Mouse (Mus musculus) midbrain, embryonic 10.5 days (tissue): ENCODE data around the gene Eri2. TPM values are rescaled to one million over a fixed set of nuclear protein-coding genes. Genes with fewer than 3 reads are reported as not detected.

Experiments
- DNase-seq: peaks from one replicate; pipeline ENCODE4 v3.0.0-alpha.2; 2017; ENCODE audit warnings: low spot score
- H3K27ac ChIP-seq: fragments of 300-500 bp; sonication (generic); replicated peaks from 2 replicates; pipeline ENCODE4 v1.5.1; 2016; ENCODE audit warnings: mild to moderate bottlenecking
- H3K27me3 ChIP-seq: fragments of 300-500 bp; sonication (generic); 2 replicates; pipeline ENCODE4 v1.6.1; 2016; ENCODE audit warnings: low read depth, mild to moderate bottlenecking; ENCODE audit not compliant: poor library complexity, severe bottlenecking
- H3K36me3 ChIP-seq: fragments of 300-500 bp; sonication (generic); 2 replicates; pipeline ENCODE4 v1.6.1; 2016; ENCODE audit warnings: mild to moderate bottlenecking, moderate library complexity
- H3K4me1 ChIP-seq: fragments of 300-500 bp; sonication (generic); 2 replicates; pipeline ENCODE4 v1.6.1; 2016
- H3K4me3 ChIP-seq: fragments of 300-500 bp; sonication (generic); 2 replicates; pipeline ENCODE4 v1.5.1; 2016; ENCODE audit warnings: mild to moderate bottlenecking, moderate library complexity
- H3K9me3 ChIP-seq: fragments of 300-500 bp; sonication (generic); replicated peaks from 2 replicates; pipeline ENCODE4 v1.6.1; 2016; ENCODE audit warnings: mild to moderate bottlenecking
- WGBS: fragments of 180-500 bp; shearing (Covaris S2); methylation state at CpG from one replicate; pipeline ENCODE4 v1.1.7; 2016; 5-methylcytosine and 5-hydroxymethylcytosine counted together
- polyA plus RNA-seq: library from polyadenylated mRNA; unstranded; fragments of >200 nt; fragmentation: Nextera tagmentation; extraction: Ambion mirVana; gene quantifications from 2 replicates; pipeline ENCODE4 v1.2.1, GENCODE M21; 2016

Gene Eri2
- polyA plus RNA-seq, result 34.5 and 34.8 TPM in 2 replicates

GRCm38 (mm10) chr7:119793586-119794250, at the start of gene Eri2, which contains the start of gene Rexo5:
Gene Eri2 (minus strand): TSS chr7:119794058.
Gene Rexo5 (plus strand): TSS chr7:119794006.
- H3K27me3 ChIP-seq, result no peaks in the 10 kb centered on the region
- under 1% methylated on average over 53 of the region's 53 CpGs for WGBS
- H3K4me3 ChIP-seq, result peak within 1 kb of the TSS; percentile 76
- H3K9me3 ChIP-seq, result no peaks in the 10 kb centered on the region
- H3K36me3 ChIP-seq, result peaks cover 37% of the 10 kb centered on the region
- DNase-seq, result peak; percentile 94
- H3K27ac ChIP-seq, result peak within 1 kb of the TSS; percentile 93
- peaks cover 26% of the 10 kb centered on the region for H3K4me1 ChIP-seq

DNA sequence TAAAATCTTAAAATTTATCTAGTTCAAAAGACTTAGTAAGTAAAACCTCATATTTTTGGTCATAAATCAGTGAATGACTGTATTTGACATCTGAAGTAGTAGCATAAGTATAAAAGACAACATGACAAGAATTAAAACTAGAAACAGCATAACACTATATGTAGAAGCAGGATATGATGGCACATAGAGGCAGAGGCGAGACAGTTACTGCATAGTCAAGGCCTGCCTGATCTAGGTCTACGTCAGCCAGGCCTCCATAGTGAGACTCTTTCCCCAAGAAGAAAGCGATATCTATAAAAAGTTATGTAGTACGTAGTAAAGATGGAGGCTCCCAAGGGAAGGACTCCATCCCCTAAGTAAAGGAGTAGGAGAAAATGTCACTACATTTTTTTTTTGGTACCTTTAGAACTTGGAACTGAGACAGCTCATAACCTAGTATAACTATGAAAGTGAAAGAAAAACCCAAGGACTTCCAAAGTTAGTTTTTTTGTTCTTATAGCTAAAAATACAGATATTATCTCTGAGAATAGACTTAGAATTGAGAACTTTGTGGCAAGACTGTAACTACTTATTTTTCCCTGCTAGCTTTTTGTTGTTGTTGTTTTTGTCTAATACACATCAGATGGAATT, 48.1 kb upstream of the Eri2 start:
- H3K9me3 ChIP-seq, result no peaks in the 10 kb centered on the region
- no peaks in the 10 kb centered on the region for H3K4me1 ChIP-seq
- H3K27me3 ChIP-seq, result no peaks in the 10 kb centered on the region
- no peak overlapping the region for H3K27ac ChIP-seq
- 95% methylated on average over 4 of the region's 4 CpGs for WGBS
- H3K36me3 ChIP-seq, result peaks cover 44% of the 10 kb centered on the region
- DNase-seq, result no peak
- H3K4me3 ChIP-seq, result no peak overlapping the region

- no peak overlapping the region for H3K27ac ChIP-seq
- peaks cover 55% of the 10 kb centered on the region for H3K36me3 ChIP-seq
- H3K27me3 ChIP-seq, result no peaks in the 10 kb centered on the region
- WGBS, result 95% methylated on average over 4 of the region's 4 CpGs
- no peaks in the 10 kb centered on the region for H3K9me3 ChIP-seq
- DNase-seq, result no peak
- no peak overlapping the region for H3K4me3 ChIP-seq
- no peaks in the 10 kb centered on the region for H3K4me1 ChIP-seq
Measured at GRCm38 (mm10) chr7:119835996-119836777, 42.3 kb upstream of the Eri2 start.

GRCm38 (mm10) chr7:119835371-119835770, 41.5 kb upstream of the Eri2 start:
- no peaks in the 10 kb centered on the region for H3K9me3 ChIP-seq
- H3K4me1 ChIP-seq, result no peaks in the 10 kb centered on the region
- no peak overlapping the region for H3K27ac ChIP-seq
- no peaks in the 10 kb centered on the region for H3K27me3 ChIP-seq
- peaks cover 53% of the 10 kb centered on the region for H3K36me3 ChIP-seq
- H3K4me3 ChIP-seq, result no peak overlapping the region
- 100% methylated on average over 1 of the region's 1 CpGs for WGBS
- no peak for DNase-seq

GRCm38 (mm10) chr7:119808723-119809122, 14.9 kb upstream of the Eri2 start:
- Histone ChIP-seq H3K27me3 (no peaks in the 10 kb centered on the region), H3K4me1 (no peaks in the 10 kb centered on the region), H3K4me3 (no peak overlapping the region), H3K27ac (no peak overlapping the region), H3K9me3 (no peaks in the 10 kb centered on the region), H3K36me3 (peaks cover 86% of the 10 kb centered on the region)
- DNase-seq, result no peak
- 92% methylated on average over 3 of the region's 3 CpGs for WGBS

- Histone ChIP-seq H3K4me3 (no peak overlapping the region), H3K9me3 (no peaks in the 10 kb centered on the region), H3K4me1 (no peaks in the 10 kb centered on the region), H3K36me3 (peaks cover 76% of the 10 kb centered on the region), H3K27ac (no peak overlapping the region), H3K27me3 (no peaks in the 10 kb centered on the region)
- WGBS, result 92% methylated on average over 5 of the region's 5 CpGs
- no peak for DNase-seq
Measured at GRCm38 (mm10) chr7:119807396-119807795, 13.5 kb upstream of the Eri2 start.

GRCm38 (mm10) chr7:119800991-119801390, 7.1 kb upstream of the Eri2 start:
- DNase-seq, result no peak
- WGBS, result 92% methylated on average over 3 of the region's 3 CpGs
- H3K27me3 ChIP-seq, result no peaks in the 10 kb centered on the region

GRCm38 (mm10) chr7:119800488-119800887, 6.6 kb upstream of the Eri2 start:
- no peak overlapping the region for H3K27ac ChIP-seq
- no peak for DNase-seq
- 95% methylated on average over 3 of the region's 3 CpGs for WGBS

More at GRCm38 (mm10) chr7:119800991-119801390, 7.1 kb upstream of the Eri2 start:
- no peak overlapping the region for H3K4me3 ChIP-seq
- H3K4me1 ChIP-seq, result no peaks in the 10 kb centered on the region
- H3K9me3 ChIP-seq, result no peaks in the 10 kb centered on the region
- H3K27ac ChIP-seq, result no peak overlapping the region
- peaks cover 55% of the 10 kb centered on the region for H3K36me3 ChIP-seq

GRCm38 (mm10) chr7:119795311-119795710, 1.5 kb upstream of the Eri2 start:
- no peaks in the 10 kb centered on the region for H3K27me3 ChIP-seq
- DNase-seq, result no peak
- H3K36me3 ChIP-seq, result peaks cover 36% of the 10 kb centered on the region
- H3K9me3 ChIP-seq, result no peaks in the 10 kb centered on the region
- peaks cover 26% of the 10 kb centered on the region for H3K4me1 ChIP-seq
- H3K4me3 ChIP-seq, result peak overlapping the region; percentile 76
- peak overlapping the region; percentile 93; the same call in 1 of the 2 replicates for H3K27ac ChIP-seq

More at GRCm38 (mm10) chr7:119800488-119800887, 6.6 kb upstream of the Eri2 start:
- H3K4me3 ChIP-seq, result no peak overlapping the region
- H3K9me3 ChIP-seq, result no peaks in the 10 kb centered on the region
- no peaks in the 10 kb centered on the region for H3K27me3 ChIP-seq
- peaks cover 50% of the 10 kb centered on the region for H3K36me3 ChIP-seq
- peaks cover 2% of the 10 kb centered on the region for H3K4me1 ChIP-seq

DNA sequence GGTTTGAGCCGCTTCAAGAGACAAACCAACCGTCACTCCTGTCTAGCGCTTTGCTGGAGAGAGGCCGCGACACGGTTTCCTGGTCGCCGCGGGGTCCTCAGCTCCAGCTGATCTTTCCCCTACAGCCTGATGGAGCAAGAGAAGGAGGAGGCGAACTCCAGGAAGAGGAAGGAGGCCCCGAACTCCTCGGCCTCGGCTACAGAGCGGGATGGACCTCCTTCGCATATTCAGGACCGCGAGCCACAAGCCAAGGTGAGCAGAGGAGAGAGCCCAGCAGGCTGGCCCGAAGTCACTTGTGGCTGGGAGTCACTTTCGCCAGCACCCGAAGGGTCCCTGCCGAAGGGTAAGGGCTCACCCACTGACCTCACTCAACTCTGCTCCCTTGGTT, 387 bp upstream of the Eri2 start:
- DNase-seq, result no peak
- Histone ChIP-seq H3K9me3 (no peaks in the 10 kb centered on the region), H3K27ac (peak overlapping the region; percentile 93), H3K27me3 (no peaks in the 10 kb centered on the region), H3K4me1 (peaks cover 26% of the 10 kb centered on the region), H3K4me3 (peak overlapping the region; percentile 76), H3K36me3 (peaks cover 37% of the 10 kb centered on the region)
- 0% methylated on average over 21 of the region's 21 CpGs for WGBS

GRCm38 (mm10) chr7:119789024-119789423, 4.8 kb downstream of the Eri2 start:
- peaks cover 82% of the 10 kb centered on the region for H3K36me3 ChIP-seq
- WGBS, result 92% methylated on average over 3 of the region's 3 CpGs

GRCm38 (mm10) chr7:119784908-119785307, 8.9 kb downstream of the Eri2 start:
- Histone ChIP-seq H3K9me3 (no peaks in the 10 kb centered on the region), H3K4me1 (no peaks in the 10 kb centered on the region), H3K27ac (no peak overlapping the region), H3K27me3 (no peaks in the 10 kb centered on the region), H3K36me3 (peaks cover 73% of the 10 kb centered on the region), H3K4me3 (no peak overlapping the region)
- WGBS, result 94% methylated on average over 5 of the region's 5 CpGs
- no peak for DNase-seq

More at GRCm38 (mm10) chr7:119789024-119789423, 4.8 kb downstream of the Eri2 start:
- no peak overlapping the region for H3K27ac ChIP-seq
- DNase-seq, result no peak
- no peaks in the 10 kb centered on the region for H3K27me3 ChIP-seq
- no peak overlapping the region for H3K4me3 ChIP-seq
- H3K9me3 ChIP-seq, result no peaks in the 10 kb centered on the region
- H3K4me1 ChIP-seq, result peaks cover 12% of the 10 kb centered on the region
